Mouse (Mus musculus): ENCODE measurements around the gene Foxp1.

DNA sequence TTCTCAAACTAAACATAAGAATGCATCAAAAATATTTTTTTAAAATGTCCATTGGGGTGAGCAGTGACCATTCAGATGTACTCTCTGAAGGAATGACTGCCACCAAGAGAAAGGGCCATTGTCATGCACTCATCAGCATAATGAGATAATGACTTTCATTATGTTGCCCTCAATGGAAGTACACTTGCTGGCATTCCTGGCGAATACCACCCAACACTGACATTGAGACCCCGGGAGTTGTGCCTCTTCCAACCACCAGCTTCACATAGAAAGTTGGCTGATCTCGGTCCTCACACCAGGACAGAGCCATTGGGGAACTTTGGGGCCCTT lies 212.4 kb downstream of the Foxp1 start:
- TF ChIP-seq EP300 (IDR thresholded peaks at IDR 0.05; ENCODE audit: low read depth): no peak
- TF ChIP-seq CTCF (IDR thresholded peaks at IDR 0.05; ENCODE audit: low read depth): no peak
